Mouse (Mus musculus): ENCODE measurements at regions not wholly inside any gene's neighbourhood (a gene's known extent, or its start where the extent isn't known, plus 50 kb on each side); places are given as distances from the start of the nearest gene placed in this dataset.

DNA sequence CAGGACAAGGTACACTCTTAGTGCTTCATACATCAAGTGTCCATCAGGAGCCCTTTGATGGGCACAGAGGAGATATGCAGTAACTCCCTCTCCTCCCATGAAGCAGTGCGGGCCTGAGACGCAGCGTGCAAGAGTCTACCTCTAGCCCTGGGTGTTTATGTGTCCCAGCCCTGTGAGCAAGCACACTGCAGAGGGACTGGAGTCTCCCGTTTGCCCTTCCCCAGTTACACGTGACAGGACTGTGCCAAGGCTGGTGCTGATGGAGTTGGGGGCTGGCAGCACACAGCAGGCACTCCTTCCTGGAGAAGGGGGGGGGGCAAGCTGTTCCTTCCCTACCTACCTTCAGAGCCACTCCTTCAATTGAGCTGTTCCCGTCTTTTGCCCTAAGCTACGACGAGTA is 167.1 kb upstream of the Tle3 start:
- TF ChIP-seq CTCF (IDR thresholded peaks at IDR 0.05; ENCODE audit: low read depth, low read length): no peak
- no peak for TF ChIP-seq POLR2A (IDR thresholded peaks at IDR 0.05; ENCODE audit: borderline replicate concordance, low read depth, low read length)

Data from bone marrow macrophage, adult 2 months (primary cell).